Mouse (Mus musculus): ENCODE measurements at regions not wholly inside any gene's neighbourhood (a gene's known extent, or its start where the extent isn't known, plus 50 kb on each side); places are given as distances from the start of the nearest gene placed in this dataset.

DNA sequence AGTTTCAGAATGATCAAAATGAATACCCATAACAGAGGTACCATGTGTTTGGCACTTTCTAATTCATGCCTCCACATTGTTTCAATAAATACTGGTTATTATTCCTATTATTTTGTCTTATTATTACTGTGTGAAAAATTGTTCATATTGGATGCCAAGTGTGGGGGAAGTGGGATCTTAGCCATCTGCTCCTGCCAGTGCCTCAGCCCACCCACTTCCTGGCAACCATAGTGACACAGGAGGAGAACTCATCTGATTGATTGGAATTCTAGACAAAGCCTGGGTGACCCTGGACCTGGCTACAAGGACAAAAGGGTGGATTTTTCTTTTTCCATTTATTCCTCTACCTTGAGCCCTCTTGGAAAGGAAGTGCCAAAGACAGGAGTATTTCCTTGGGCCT lies 2886.8 kb upstream of the Lrrc6 start:
- DNase-seq: peak; percentile 6

DNA sequence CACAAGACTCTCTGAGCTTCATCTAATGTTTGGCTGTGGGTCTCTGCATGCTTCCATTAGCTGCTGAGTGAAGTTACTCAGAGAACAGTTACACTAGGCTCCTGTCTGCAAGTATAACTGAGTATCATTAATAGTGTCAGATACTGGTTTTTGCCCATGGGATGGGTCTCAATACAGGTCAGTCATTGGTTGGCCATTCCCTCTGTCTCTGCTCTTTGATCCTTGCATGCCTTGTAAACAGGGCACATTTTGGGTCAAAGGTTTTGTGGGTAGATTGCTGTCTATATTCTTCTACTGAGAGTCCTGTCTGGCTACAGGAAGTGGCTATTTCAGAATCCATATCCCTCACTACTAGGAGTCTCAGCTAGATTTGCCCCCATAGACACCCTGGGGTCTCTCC lies 2864.7 kb upstream of the Lrrc6 start:
- no peak for DNase-seq

DNA sequence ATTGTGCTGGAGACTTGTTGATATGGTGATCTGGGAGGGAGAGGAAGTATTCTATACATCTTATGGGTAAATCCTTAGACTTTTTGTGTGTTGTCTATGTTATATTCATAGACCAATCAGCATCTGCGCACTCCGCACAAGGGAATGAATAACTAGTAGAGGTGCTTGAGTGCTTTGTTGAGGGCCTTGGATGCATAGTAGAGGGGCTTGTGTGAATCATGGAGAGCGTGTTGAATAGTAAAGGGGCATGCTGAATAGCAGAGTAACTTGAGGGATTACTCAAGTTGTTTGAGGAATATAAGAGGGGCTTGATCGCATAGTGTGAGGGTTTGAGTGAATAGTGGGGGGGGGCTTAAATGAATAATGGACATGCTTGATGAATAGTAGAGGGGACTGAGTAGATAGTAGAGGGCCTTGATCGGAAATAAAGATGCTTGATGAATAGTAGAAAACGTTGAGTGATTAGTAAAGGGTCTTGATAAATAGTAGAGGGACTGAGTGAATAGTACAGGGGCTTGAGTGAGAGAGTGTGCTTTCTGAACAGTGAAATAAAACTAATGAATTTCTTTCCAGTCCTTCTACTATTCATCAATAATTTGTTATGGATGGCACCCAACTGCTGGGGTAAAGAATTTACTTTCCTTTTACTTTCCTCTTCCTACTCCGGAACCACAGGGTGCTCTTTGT lies 2849.5 kb upstream of the Lrrc6 start:
- no peak for DNase-seq

DNA sequence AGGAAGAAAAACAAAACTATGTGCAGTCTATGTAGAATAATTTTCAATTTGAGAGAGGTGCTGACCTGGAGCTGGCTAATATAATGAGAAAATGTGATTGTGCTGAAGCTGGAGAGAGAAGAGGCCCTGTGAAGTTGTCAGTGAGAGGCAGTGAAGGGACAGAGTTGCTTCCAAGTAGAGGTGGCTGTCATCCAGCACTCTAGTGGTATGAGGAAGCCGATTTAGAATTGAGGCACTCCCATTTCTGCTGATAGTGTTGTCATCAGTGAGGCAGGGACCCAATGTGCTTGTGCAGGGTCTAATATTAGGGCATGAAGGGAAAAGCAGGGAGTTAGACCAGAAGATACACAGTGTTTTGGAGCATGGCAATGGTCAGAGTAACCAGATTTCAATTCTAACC lies 2845.4 kb upstream of the Lrrc6 start:
- no peak for DNase-seq

DNA sequence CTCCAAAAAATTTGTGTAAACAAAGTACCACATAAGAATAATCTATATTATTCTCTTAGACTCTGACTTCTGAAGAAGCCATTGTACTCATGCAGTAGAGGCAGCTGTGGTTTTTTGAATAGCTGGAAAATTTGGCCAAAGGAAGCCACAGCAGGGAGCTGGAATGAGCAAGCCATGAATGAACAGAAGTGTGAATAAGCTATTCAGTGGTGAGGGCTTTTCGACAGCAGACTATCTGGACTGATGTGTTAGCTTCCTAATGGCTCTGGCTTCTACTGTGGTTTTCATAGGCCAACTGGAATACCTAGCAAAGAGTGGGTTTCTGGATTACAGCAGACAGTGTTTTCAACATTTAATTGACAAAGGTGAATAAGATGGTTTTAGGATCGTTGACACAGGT lies 2842.0 kb upstream of the Lrrc6 start:
- no peak for DNase-seq

DNA sequence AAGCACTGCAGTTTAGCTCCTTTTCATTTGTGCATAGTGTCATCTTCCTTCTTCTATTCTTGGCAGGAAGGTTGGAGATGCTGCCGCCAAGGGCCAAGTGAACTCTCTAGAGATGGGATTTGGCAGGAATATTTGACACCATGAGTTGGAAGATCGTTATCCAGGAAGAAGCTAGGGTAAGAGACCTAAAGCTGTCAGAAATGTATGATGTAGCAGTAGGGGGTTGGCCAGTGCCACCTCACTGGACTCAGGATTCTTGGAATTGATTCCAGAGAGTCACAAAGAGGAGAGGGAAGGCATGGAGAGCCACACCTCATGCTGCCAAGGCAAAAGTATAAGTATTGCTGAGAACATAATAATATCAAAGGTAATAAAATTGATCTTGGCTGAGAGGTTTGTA lies 2835.8 kb upstream of the Lrrc6 start:
- no peak for DNase-seq

DNA sequence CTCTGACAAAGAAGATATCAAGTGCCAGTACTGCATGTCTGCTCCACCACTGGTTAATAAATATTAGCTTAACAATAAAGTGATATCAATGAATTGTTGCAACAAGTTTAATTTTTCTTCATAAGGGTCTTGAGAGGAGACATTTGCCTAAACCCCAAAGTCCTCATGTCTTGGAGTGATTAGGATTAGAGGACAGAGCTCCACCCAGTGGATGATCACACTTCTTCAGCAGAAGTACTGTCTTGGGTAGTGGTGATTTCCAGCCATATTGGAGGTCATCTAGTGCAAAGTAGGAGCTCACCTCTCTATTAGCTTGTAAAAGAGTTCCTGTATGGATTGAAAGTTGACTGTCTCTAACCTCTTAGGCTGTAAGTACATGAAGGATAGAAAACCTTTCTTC lies 2825.8 kb upstream of the Lrrc6 start:
- peak; percentile 19 for DNase-seq

DNA sequence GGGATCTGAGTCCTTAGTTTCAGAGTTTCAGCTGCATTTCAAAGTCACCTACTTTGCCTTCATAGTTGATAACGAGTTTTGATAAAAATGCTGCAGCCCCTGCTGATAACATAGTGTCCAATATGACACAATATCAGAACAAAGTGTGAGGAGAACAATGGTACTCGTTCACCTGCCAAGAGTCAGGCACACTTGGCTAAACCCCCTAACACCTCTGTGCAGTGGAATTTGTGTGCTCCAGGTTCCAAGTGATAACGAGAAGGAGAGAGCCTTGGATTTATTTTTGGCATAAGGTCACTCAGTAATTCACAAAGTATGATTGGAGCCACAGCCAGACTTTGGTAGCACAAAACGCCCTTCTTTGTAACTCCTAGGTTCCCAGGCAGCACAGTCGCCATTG lies 2802.4 kb upstream of the Lrrc6 start:
- no peak for DNase-seq

DNA sequence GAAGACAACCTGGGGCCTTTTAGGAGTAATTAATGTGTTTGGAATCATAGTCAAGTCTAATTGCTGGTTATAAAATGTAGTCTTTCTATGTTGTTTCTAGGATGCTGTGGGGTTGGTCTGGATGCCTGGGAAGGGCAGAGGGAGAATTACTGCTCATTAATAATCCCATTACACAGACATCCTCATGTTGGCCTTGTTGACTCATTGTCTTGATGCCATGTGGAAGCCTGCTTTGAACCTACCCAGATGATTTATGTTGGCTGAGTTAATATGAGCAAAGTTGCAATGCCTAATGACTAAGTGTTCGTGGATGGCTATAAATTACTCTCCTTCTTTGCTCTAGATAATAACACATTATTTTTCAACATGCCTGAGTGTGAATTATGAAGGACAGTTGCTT lies 2790.6 kb upstream of the Lrrc6 start:
- no peak for DNase-seq

DNA sequence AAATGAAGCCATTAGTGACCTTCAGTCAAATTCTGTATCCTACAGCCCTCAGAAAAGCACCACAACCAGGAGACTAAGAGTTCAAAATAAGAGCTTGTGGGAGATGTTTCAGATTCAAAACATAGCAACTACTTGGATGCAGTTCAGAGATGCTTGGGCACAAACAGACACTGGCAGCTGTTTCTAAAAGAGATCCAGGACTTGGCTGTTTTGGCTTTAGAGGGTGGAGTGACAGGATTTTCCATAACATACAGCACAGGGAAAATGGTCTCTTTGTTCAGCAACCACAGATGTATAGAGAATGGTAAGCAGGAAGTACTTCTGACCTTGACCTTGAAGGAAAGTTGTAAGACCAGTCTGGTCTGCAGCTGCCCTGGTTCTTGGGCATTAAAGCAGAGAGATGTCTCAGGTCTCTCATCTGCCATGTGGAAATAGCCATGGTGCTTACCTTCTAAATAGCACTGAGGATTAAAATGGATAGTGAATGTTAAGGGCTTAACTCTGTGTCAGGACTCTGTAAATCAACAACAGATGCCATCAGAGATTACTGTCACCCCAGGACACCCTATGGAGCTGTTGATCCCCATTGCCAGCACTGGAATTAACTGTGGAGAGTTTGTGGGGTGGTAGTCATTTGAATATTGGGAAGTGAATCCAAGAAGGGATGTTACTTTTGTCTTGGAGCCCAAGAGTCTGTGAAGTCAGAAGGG lies 2775.0 kb upstream of the Lrrc6 start:
- no peak for DNase-seq

DNA sequence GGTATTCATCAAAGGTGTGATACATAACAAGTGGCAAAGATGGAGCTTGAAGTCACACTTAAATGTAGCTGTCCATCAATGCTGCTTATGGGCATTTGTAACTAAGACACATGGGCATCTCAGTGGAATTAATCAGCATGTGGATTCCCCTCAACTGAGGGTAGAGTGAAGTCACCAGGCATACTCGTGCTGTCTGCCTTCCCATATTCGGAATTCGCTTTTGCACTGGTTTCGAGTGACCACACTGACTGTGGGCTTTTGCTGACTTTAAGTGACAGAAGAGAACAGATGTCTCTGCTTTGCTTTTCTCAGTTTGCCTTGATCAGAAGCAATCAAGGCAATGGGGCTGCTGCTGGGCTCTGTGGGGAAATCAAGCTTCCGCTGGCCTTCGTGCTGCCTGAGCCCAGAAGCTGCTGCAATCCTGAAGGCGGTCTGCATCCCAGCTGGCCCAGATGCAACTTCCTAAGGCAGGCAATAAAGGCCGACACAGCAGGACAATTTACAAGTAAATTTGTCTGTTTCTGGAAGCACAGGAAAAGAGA lies 2773.6 kb upstream of the Lrrc6 start:
- DNase-seq: peak; percentile 47

DNA sequence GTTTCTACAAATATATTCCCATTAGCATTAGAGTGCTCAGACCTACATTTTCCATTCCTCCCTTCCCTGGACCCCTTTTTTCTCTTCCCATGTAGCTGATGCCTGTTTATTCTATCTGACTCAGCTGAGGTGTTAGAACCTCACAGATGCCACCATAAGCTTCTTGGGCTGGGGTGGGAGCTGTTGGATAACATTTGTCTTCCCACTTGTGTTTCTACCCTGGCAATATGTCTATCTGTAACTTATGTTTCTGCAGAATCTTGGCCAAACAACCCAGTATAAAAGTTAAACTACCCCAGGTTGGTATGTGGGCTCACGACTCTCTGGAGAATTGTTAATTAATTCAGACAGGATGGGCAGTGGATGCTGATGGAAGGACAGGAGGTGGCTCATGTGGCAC lies 2772.8 kb upstream of the Lrrc6 start:
- no peak for DNase-seq

DNA sequence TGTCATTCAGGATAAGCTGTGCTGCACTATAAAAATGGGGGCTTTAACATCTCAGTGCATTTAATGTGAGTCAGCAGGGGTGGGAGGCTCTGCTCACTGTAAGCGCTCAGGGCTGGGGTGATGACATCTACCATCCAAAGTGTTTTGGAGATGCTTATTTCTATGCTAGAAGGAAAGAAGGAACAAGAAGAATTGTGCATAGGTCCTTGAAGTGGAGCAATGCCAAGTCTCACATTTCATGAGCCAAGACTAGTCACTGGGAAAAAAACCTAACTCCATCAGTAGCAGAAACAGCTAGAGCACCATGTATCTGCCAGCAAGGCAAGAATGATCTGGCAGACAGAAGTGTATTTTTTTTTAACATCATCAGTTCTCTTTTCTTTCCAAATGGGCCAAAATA lies 2761.2 kb upstream of the Lrrc6 start:
- no peak for DNase-seq

DNA sequence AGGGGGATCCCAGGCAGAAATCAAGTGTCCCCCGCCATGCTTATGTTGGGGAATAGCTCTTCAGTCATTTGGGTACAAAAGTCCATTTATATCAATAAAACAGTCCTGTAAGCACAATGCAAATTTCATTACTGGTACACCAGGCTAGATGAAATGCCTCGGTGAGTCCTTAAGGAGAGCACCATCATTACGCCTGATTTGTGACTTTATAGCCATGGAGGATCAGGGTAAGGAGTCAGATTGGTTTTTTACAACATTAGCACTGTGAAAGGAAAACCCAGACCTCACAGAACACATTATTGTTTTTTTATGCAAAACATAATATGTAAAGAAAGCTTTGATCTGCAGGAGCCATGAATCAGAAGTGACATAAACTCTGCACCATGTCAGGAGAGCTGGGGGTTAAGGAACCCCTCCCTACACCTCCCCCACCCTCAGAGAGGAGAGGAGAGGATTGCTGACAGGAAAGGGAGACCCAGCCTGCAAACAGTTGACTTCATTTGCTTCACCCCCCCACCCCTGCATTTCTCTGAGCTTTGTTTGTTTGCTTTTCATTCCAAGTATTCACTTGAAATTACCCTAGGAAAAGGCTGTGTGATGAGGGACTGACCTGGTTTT lies 2756.6 kb upstream of the Lrrc6 start:
- DNase-seq: no peak

DNA sequence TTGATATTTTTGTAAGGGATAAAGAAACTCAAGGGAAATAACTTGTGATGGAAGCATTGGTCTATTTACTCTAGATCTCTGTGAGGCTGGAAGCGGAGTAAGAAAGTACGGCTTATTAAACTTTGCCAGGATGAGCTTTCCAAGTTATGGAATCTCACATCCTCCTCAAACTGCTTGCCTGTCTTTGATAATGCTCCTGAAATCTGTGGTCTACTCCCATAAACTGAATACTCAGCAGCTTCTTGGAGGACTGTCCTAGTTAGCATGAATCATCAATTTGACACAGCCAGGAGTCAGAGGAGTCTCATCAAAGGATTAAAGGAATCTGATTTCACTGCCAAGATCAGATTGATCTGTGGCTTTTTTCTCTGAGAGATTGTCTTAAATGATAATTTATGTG lies 2753.0 kb upstream of the Lrrc6 start:
- DNase-seq: no peak

DNA sequence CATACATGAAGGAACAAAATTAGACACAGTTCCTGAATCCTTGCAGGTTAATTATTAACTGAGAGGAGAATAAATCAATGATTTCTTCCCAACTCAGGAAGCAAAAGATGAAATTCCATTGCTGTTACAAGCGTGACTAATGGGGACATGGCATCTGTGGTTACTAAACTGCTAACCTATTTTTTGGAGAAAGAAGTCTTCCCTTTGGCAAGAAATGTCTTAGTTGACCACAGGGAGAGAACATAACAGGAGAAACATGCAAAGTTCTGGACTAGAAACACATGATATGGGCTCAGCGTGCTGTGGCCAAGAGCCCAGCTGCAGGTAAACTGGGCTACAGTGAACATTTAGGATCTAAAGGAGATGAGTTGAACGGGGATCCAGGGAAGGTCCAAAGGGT lies 2751.4 kb upstream of the Lrrc6 start:
- DNase-seq: no peak

DNA sequence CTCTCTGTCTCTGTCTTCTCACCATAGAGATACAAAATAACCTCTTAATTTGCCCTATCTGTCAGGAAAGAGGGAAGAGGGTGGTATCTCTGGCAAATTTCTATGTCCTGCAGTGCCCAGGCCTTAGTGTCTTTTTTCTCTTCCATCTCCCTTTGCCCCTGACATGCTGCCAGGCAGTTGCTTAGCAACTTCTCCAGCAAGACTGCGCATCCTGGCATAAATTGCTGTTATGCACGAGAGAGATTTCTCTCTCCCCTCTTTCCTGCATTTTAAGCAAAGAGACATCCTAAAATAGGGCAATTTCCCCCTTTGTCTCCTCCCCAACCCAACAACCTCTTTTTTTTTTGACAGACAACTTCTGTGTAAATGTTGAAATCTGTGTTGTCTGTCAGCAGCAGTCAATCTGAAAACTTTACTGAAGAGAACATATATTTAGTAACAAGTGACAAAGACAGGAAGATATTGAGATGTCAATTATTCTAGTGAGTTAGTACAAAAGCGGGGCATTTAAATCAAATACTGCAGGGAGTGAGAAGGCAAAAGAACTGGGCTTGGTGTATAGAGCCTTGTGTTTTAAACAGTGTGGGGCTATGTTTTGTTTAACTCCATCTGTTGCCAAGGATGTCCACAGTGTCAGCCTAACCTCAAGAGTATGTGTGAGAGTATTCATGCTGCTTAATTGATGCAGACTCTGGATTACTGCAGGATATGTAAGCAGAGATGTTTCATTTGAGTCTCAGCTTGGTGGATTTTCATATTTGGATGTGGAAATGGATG lies 2745.7 kb upstream of the Lrrc6 start:
- DNase-seq: no peak

DNA sequence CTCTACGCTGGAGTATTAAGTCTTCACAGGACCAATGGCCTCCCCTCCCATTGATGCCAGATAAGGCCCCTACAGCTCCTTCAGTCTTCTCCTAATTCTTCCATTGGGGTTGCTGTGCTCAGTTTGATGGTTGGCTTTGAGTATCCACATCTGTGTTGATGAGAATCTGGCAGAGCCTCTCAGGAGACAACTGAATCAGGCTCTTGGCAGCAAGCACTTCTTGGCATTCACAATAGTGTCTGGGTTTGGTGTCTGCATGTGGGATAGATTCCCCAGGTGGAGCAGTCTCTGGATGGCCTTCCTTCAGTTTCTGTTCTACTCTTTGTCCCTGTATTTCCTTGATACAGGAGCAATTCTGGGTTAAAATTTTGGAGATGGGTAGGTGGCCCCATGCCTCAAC lies 2734.6 kb upstream of the Lrrc6 start:
- no peak for DNase-seq

DNA sequence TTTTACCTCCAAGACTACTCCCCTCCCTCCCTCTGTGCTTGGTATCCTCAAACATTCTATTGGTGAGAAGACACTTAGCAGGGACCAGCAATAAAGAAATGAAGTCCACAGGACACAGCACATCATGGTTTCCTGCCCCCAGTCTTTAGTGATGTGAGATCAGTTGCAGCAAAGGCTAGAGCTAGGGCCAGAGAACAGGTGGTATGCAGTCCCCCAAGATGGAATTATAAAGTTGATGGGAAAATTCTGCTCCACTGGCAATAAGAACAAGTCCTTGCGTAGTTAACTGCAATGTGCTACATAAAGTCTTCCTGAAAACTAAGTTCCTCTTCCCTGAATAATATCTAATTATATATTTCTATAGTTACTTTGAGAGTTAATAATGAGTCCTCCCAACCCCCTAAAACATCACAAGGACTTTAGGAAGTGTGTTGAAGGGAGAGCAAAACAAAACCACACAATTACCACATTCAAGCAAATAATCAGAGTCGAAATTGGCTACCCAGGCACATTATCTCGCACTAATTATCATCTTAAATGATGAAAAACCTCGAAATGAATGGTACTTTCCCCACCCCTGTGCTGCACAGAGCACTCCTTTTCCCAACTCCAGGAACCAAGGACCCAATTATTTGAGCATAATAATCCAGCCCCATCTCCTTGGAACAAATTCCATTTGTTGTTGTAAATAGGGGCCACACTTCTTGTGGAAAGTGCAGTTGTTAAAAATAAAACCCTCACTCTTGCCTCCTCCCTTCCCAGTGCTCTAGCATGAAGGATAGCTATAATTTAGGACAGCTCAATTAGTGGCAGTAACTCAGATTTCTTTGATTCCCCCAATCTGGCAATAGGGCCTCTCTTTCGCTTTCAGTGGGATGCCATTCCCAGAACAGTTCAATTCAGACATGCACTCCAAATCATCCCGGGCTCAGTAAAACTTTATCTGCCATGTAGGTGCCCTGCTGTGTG lies 2724.2 kb upstream of the Lrrc6 start:
- DNase-seq: no peak

DNA sequence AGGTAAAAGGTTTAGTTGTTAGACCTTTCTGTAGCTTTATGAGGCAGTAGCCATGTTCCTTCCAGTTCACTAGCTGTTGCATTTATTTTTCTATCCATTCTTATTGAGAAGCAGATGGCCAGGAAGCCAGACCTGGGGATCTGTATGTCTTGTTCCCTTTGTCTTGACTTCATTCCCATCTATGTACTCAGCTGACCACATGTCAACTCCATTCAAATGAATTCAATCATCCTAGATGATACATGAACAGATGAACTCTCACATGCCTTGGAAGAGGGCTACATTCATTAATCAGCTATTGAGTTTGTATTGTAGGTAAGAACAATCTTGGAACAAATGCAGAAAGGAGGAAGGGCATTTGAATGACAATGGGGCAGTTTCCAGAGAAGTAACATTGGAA lies 2722.7 kb upstream of the Lrrc6 start:
- no peak for DNase-seq

DNA sequence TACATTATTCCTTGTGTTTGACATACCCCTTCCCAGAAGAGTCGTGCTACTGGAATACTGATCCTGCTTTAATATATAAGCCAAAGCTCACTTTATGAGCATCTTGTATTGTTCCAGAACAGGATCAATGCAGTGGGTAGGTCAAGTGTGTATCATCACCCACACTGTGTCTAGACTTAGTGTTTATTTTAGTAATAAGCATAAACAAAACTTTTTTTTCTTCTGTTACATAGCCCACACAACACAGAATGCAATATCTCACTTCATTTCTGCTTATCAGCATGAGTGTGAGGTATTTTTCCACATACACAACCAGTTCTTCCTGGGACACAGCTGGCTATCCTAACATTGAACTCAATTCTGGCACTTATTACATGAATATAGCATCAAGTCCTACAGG lies 2721.7 kb upstream of the Lrrc6 start:
- DNase-seq: no peak
